Mouse (Mus musculus) cerebellum, adult 11-12 months (tissue): ENCODE results near the gene Fmnl2.

ENCODE experiments used
- DNase-seq: peaks from one replicate; pipeline ENCODE4 v3.0.0; 2022

The Fmnl2 gene

GRCm38 (mm10) chr2:52918094-52918493 is 60.4 kb downstream of the Fmnl2 start:
- DNase-seq, result no peak

- no peak for DNase-seq
These were observed 63.2 kb downstream of the Fmnl2 start for GRCm38 (mm10) chr2:52920701-52921435.

- no peak for DNase-seq
These were observed 67.4 kb downstream of the Fmnl2 start for GRCm38 (mm10) chr2:52925062-52925461.

GRCm38 (mm10) chr2:52927381-52927780 is 69.7 kb downstream of the Fmnl2 start:
- no peak for DNase-seq

- DNase-seq, result no peak
These were observed 70.2 kb downstream of the Fmnl2 start for GRCm38 (mm10) chr2:52927858-52928301.

- DNase-seq, result no peak
These were observed 70.7 kb downstream of the Fmnl2 start for GRCm38 (mm10) chr2:52928401-52928800.

GRCm38 (mm10) chr2:52930106-52930868 is 72.6 kb downstream of the Fmnl2 start:
- peak; percentile 76 for DNase-seq

- DNase-seq, result no peak
These were observed 73.7 kb downstream of the Fmnl2 start for GRCm38 (mm10) chr2:52931315-52931714.

- DNase-seq, result no peak
These were observed 78.2 kb downstream of the Fmnl2 start for GRCm38 (mm10) chr2:52935906-52936305.

- no peak for DNase-seq
These were observed 80.9 kb downstream of the Fmnl2 start for GRCm38 (mm10) chr2:52938351-52939074.

- DNase-seq, result peak; percentile 57
These were observed 86.2 kb downstream of the Fmnl2 start for GRCm38 (mm10) chr2:52943644-52944423.

GRCm38 (mm10) chr2:52944594-52944993 is 86.9 kb downstream of the Fmnl2 start:
- no peak for DNase-seq

- DNase-seq, result no peak
These were observed 88.4 kb downstream of the Fmnl2 start for GRCm38 (mm10) chr2:52946074-52946473.

GRCm38 (mm10) chr2:52946524-52947186 is 89.0 kb downstream of the Fmnl2 start:
- DNase-seq, result no peak

- no peak for DNase-seq
These were observed 90.7 kb downstream of the Fmnl2 start for GRCm38 (mm10) chr2:52948406-52948805.

- DNase-seq, result no peak
These were observed 91.9 kb downstream of the Fmnl2 start for GRCm38 (mm10) chr2:52949556-52949955.

- DNase-seq, result no peak
These were observed 92.6 kb downstream of the Fmnl2 start for GRCm38 (mm10) chr2:52950226-52950625.

- DNase-seq, result no peak
These were observed 94.6 kb downstream of the Fmnl2 start for GRCm38 (mm10) chr2:52952202-52952730.

- DNase-seq, result peak; percentile 47
These were observed 97.4 kb downstream of the Fmnl2 start for GRCm38 (mm10) chr2:52955090-52955489.

- DNase-seq, result no peak
These were observed 98.2 kb downstream of the Fmnl2 start for GRCm38 (mm10) chr2:52955831-52956230.

GRCm38 (mm10) chr2:52957771-52958534 is 100.3 kb downstream of the Fmnl2 start:
- no peak for DNase-seq
